Mouse (Mus musculus) midbrain, postnatal 0 days (tissue): Measurements from ENCODE around the gene Lrrc72. TPM values are rescaled to one million over a fixed set of nuclear protein-coding genes. Genes with fewer than 3 reads are reported as not detected.
A peak's percentile ranks its signal among the peaks of the same experiment; 100 is the strongest.

Experiments used
- ATAC-seq: fragments of 200-750 bp; cut with Nextera tagmentation; 2 replicates; pipeline ENCODE4 v1.8.0; 2017; ENCODE audit warnings: moderate number of reproducible peaks, mild to moderate bottlenecking, moderate TSS enrichment, moderate library complexity; ENCODE audit not compliant: low FRiP score
- DNase-seq: peaks from one replicate; pipeline ENCODE4 v3.0.0-alpha.2; 2015; ENCODE audit warnings: low spot score
- H3K27ac ChIP-seq: fragments of 300-500 bp; sonication (generic); 2 replicates; pipeline ENCODE4 v1.5.1; 2014; ENCODE audit warnings: low read depth, mild to moderate bottlenecking, low read length, mixed read lengths
- H3K27me3 ChIP-seq: fragments of 300-500 bp; sonication (generic); 2 replicates; pipeline ENCODE4 v1.6.1; 2014; ENCODE audit warnings: low read length, control low read depth, mixed read lengths; ENCODE audit not compliant: insufficient read depth
- H3K36me3 ChIP-seq: fragments of 300-500 bp; sonication (generic); 2 replicates; pipeline ENCODE4 v1.6.1; 2014; ENCODE audit warnings: low read length, control low read depth, mixed read lengths; ENCODE audit not compliant: insufficient read depth
- H3K4me1 ChIP-seq: fragments of 300-500 bp; sonication (generic); 2 replicates; pipeline ENCODE4 v1.6.1; 2014; ENCODE audit warnings: mild to moderate bottlenecking, control low read depth, antibody characterized with exemption, low read length, mixed read lengths; ENCODE audit not compliant: insufficient read depth
- H3K4me2 ChIP-seq: fragments of 300-500 bp; sonication (generic); 2 replicates; pipeline ENCODE4 v1.6.1; 2014; ENCODE audit warnings: low read depth, mild to moderate bottlenecking, low read length, mixed read lengths; ENCODE audit not compliant: poor library complexity, severe bottlenecking
- H3K4me3 ChIP-seq: fragments of 300-500 bp; sonication (generic); 2 replicates; pipeline ENCODE4 v1.5.1; 2014; ENCODE audit warnings: low read depth, mild to moderate bottlenecking, low read length, moderate library complexity
- H3K9ac ChIP-seq: fragments of 300-500 bp; sonication (generic); replicated peaks from 2 replicates; pipeline ENCODE4 v1.6.1; 2014; ENCODE audit warnings: mild to moderate bottlenecking, low read length, moderate library complexity, mixed read lengths; ENCODE audit not compliant: poor library complexity, severe bottlenecking
- H3K9me3 ChIP-seq: fragments of 300-500 bp; sonication (generic); 2 replicates; pipeline ENCODE4 v1.6.1; 2016; ENCODE audit warnings: low read length, control low read depth
- CTCF ChIP-seq: IDR thresholded peaks from 2 replicates; pipeline ENCODE4 v1.5.1; 2016; ENCODE audit warnings: antibody characterized with exemption, mild to moderate bottlenecking
- WGBS: fragments of 180-500 bp; shearing (Covaris S2); extraction: QIAGEN DNeasy Blood & Tissue Kit; methylation state at CpG from one replicate; pipeline ENCODE4 v1.1.7; 2014; 5-methylcytosine and 5-hydroxymethylcytosine counted together
- polyA plus RNA-seq: library from polyadenylated mRNA; unstranded; fragments of >200 nt; fragmentation: Nextera tagmentation; extraction: Ambion mirVana; gene quantifications from 2 replicates; pipeline ENCODE4 v1.2.1, GENCODE M21; 2015
- total RNA-seq: library from RNA; depleted of rRNA; stranded (reverse); fragments of >200 nt; gene quantifications from 2 replicates; pipeline ENCODE4 v1.2.3, GENCODE M21; 2014

The Lrrc72 gene
- total and polyA plus RNA-seq, 2 experiments from 2014 or later = not detected

DNA sequence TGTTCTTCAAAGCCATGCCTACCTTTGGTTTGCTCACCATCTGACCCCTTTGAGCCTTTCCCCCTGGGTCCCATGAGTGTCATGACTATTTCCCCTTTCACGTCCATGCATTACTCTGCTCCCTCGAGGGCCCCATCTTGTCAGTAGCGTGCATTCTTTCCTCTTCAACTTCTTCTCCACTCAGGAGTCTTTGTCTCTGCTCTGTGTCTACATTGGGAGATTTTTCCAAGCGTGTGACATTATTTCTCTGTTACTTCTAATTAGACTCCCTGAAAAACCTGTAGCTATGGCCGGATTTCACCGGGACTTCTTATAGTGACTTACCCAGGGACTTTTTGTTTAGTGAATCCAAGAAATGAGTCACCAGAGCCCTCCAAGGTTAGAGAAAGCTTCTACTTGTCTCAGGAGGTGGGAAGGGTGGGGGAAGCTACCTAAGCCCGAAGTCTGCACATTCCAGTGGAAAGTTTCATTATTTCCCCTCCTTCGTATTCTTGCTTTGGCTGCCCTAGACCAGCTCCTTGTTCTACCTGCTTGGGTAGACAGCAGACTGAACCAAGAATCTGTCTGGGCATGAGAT is 14.6 kb upstream of the Lrrc72 start:
- H3K4me1 ChIP-seq = no peaks in the 10 kb centered on the region
- no peaks in the 10 kb centered on the region for H3K27me3 ChIP-seq
- WGBS = 93% methylated on average over 8 of the region's 8 CpGs
- H3K9ac ChIP-seq = no peak overlapping the region
- no peak overlapping the region for H3K27ac ChIP-seq
- H3K4me2 ChIP-seq = no peak overlapping the region
- DNase-seq = no peak
- TF ChIP-seq CTCF = no peak
- H3K9me3 ChIP-seq = no peaks in the 10 kb centered on the region
- H3K36me3 ChIP-seq = no peaks in the 10 kb centered on the region
- H3K4me3 ChIP-seq = no peak overlapping the region
- no peak for ATAC-seq

DNA sequence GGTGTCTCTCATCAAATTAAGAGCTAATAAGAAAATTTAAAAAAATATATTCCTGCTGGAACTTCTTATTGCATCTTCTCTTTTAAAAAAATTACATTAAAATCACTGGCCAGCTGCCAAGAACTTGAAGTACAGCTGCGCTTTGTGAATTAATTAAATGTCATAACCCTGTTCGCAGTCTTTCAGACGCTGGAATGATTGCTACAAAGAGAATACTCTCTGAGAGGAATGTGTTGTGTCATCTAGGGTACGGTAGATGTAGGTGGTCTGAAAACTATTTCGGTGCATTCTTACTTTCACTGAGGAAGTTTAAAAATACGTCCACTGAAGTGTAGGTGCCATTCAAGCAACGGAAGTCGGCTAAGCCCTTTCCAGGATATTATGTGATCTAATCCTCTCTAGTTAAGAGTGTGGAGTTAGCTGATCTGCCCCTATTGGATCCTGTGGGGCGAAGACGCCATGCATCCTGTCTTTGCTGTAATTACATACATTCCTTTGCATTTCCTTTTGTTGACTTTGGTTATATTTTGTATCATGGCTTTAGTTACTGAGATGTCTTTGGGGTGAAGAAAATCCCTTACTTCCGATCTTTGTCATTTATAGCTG is 9.0 kb upstream of the Lrrc72 start:
- 59% methylated on average over 11 of the region's 11 CpGs for WGBS
- ATAC-seq (no peak), DNase-seq (peak; percentile 24)
- no peak for TF ChIP-seq CTCF
- Histone ChIP-seq H3K36me3 (no peaks in the 10 kb centered on the region), H3K27me3 (no peaks in the 10 kb centered on the region), H3K9ac (no peak overlapping the region), H3K27ac (no peak overlapping the region), H3K4me1 (no peaks in the 10 kb centered on the region), H3K9me3 (no peaks in the 10 kb centered on the region), H3K4me2 (no peak overlapping the region), H3K4me3 (no peak overlapping the region)

DNA sequence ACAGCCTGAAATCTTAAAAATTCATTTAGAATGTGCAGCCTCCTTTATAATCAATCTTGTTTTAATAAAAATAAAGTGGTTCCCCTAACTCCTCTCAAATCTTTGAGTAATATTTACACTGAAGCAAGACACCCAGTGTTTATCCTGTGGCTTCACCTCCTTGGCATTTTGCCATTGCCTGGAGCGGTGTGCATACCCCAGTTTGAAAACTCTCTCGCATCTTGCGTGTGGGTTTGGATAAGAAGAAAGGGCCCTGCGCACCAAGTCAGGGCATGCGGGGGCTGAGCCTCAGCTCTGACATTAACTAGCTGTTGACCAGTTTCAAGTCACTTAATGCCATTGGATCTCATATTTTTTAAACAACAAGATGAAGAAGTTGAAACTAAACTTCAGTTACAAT is 2.2 kb upstream of the Lrrc72 start:
- WGBS = 35% methylated on average over 5 of the region's 5 CpGs
- H3K4me3 ChIP-seq = no peak overlapping the region
- TF ChIP-seq CTCF = no peak
- no peak for ATAC-seq
- H3K27ac ChIP-seq = no peak overlapping the region
- no peak overlapping the region for H3K4me2 ChIP-seq
- no peak overlapping the region for H3K9ac ChIP-seq
- no peaks in the 10 kb centered on the region for H3K36me3 ChIP-seq
- no peak for DNase-seq
- no peaks in the 10 kb centered on the region for H3K27me3 ChIP-seq
- no peaks in the 10 kb centered on the region for H3K4me1 ChIP-seq
- H3K9me3 ChIP-seq = no peaks in the 10 kb centered on the region

DNA sequence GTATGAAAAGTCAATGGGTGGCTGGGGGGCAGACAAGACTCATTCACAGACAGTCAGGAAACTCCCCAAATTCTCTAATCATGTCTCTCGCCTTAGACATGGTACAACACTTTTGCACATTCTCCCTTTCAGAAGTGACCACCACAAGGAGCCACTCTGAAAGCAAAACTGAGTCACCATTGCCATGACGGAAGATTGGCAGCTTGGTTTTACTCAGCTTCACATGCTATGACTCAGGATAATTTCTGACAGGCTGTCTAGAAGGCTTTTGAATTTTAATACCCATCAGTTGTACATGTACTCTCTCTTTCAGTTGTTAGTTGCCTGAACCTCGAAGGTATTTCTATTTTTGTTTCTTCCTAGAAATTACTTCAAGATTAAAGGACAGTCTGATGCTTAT is 12.0 kb downstream of the Lrrc72 start:
- TF ChIP-seq CTCF = no peak
- no peak overlapping the region for H3K9ac ChIP-seq
- no peaks in the 10 kb centered on the region for H3K27me3 ChIP-seq
- H3K36me3 ChIP-seq = no peaks in the 10 kb centered on the region
- DNase-seq (no peak), ATAC-seq (no peak)
- WGBS = 81% methylated on average over 3 of the region's 3 CpGs
- no peaks in the 10 kb centered on the region for H3K9me3 ChIP-seq
- H3K4me3 ChIP-seq = no peak overlapping the region
- no peaks in the 10 kb centered on the region for H3K4me1 ChIP-seq
- no peak overlapping the region for H3K4me2 ChIP-seq
- H3K27ac ChIP-seq = no peak overlapping the region

DNA sequence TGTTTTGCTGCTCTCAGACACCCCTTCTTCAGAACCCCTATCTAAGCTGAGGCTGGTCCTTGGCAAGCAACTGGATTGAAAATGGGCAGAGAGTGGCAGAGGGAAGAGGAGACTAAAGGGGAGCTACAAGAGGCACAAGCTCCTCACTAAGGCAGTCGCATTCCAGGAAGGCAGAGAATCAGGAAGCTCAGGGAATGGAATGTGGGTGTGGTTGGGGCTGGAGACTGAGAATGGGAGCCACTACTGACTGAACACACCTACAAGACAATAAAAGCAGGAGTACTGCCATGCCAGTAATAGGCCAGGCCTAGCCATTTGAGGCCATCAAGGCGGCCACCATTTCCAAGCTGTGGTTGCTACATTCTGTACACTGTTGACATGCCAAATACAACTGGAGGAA is 21.8 kb downstream of the Lrrc72 start:
- no peak for TF ChIP-seq CTCF
- H3K4me1 ChIP-seq = no peaks in the 10 kb centered on the region
- H3K4me2 ChIP-seq = no peak overlapping the region
- WGBS = 90% methylated on average over 2 of the region's 2 CpGs
- H3K9ac ChIP-seq = no peak overlapping the region
- no peak for DNase-seq
- no peaks in the 10 kb centered on the region for H3K9me3 ChIP-seq
- no peak overlapping the region for H3K27ac ChIP-seq
- H3K36me3 ChIP-seq = no peaks in the 10 kb centered on the region
- ATAC-seq = no peak
- no peak overlapping the region for H3K4me3 ChIP-seq
- H3K27me3 ChIP-seq = no peaks in the 10 kb centered on the region

DNA sequence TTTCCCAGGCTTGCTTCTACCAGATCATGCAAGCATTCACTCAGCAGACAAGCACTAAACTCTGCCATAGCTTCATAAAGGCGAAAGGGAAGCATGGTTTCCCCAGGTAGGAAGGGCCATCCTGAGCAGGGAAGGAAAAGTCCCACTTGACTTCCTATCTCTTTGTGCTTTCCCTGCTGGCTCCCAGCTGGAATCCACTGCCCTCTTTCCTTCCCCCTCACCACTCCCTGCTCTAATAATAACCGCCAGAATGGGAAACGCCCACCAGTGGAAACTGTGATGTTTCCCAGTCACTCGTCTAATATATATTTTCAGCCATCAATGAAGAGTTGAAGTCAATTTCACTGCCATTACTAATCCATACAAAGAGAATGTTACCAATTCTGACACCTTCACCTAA is 28.8 kb downstream of the Lrrc72 start:
- no peak overlapping the region for H3K4me2 ChIP-seq
- H3K36me3 ChIP-seq = no peaks in the 10 kb centered on the region
- no peak overlapping the region for H3K4me3 ChIP-seq
- H3K9me3 ChIP-seq = no peaks in the 10 kb centered on the region
- no peak for TF ChIP-seq CTCF
- DNase-seq (no peak), ATAC-seq (no peak)
- H3K27ac ChIP-seq = no peak overlapping the region
- no peak overlapping the region for H3K9ac ChIP-seq
- H3K27me3 ChIP-seq = no peaks in the 10 kb centered on the region
- no peaks in the 10 kb centered on the region for H3K4me1 ChIP-seq
- 66% methylated on average over 4 of the region's 4 CpGs for WGBS
